Mouse (Mus musculus) bone marrow macrophage, adult 2 months (primary cell): ENCODE measurements around the gene Sec13.

Experiments used
- CTCF ChIP-seq: IDR thresholded peaks from 2 replicates; pipeline ENCODE4 v1.5.1; 2012; ENCODE audit warnings: low read depth, mild to moderate bottlenecking, low read length, moderate library complexity
- POLR2A ChIP-seq: IDR thresholded peaks from 2 replicates; pipeline ENCODE4 v1.6.1; 2012; ENCODE audit warnings: mild to moderate bottlenecking, low read depth, low read length, borderline replicate concordance

- TF ChIP-seq CTCF = no peak
- TF ChIP-seq POLR2A = no peak
Measured at GRCm38 (mm10) chr6:113721061-113721460, 19.5 kb downstream of the Sec13 start.
